Mouse (Mus musculus) kidney, adult 2 months (tissue): Measurements from ENCODE around the gene Txlnb. TPM values are rescaled to one million over a fixed set of nuclear protein-coding genes. Genes with fewer than 3 reads are reported as not detected.
A peak's percentile ranks its signal among the peaks of the same experiment; 100 is the strongest.

ENCODE experiments used
- DNase-seq: peaks from one replicate; pipeline ENCODE4 v3.0.0; 2021
- H3K27ac ChIP-seq: fragments of 200-500 bp; 2 replicates; pipeline ENCODE4 v1.5.1; 2012; ENCODE audit warnings: low read depth, low read length, control low read depth, inconsistent platforms; ENCODE audit not compliant: insufficient read depth
- H3K27me3 ChIP-seq: fragments of 200-500 bp; replicated peaks from 2 replicates; pipeline ENCODE4 v1.6.1; 2012; ENCODE audit warnings: mild to moderate bottlenecking, moderate library complexity, low read length, inconsistent platforms; ENCODE audit not compliant: control insufficient read depth, insufficient read depth
- H3K36me3 ChIP-seq: fragments of 200-500 bp; 2 replicates; pipeline ENCODE4 v1.6.1; 2012; ENCODE audit warnings: mild to moderate bottlenecking, moderate library complexity, low read length, inconsistent platforms; ENCODE audit not compliant: control insufficient read depth, insufficient read depth
- H3K4me1 ChIP-seq: fragments of 200-500 bp; 2 replicates; pipeline ENCODE4 v1.6.1; 2011; ENCODE audit warnings: low read length; ENCODE audit not compliant: control insufficient read depth, insufficient read depth
- H3K4me3 ChIP-seq: fragments of 200-500 bp; 2 replicates; pipeline ENCODE4 v1.5.1; 2011; ENCODE audit warnings: mild to moderate bottlenecking, low read depth, low read length, control low read depth; ENCODE audit not compliant: insufficient read depth
- CTCF ChIP-seq: fragments of 200-500 bp; conservative IDR thresholded peaks from 2 replicates; pipeline ENCODE4 v1.5.1; 2011; ENCODE audit warnings: low read depth, mild to moderate bottlenecking, control low read depth, low read length, moderate library complexity, mixed read lengths; ENCODE audit not compliant: insufficient read depth, insufficient read length
- POLR2A ChIP-seq: fragments of 200-500 bp; IDR thresholded peaks from one replicate; pipeline ENCODE4 v1.6.1; 2011; ENCODE audit warnings: low read depth, low read length, control low read depth
- WGBS: fragments of 180-500 bp; shearing (Covaris S2); methylation state at CpG from one replicate; pipeline ENCODE4 v1.1.7; 2018; 5-methylcytosine and 5-hydroxymethylcytosine counted together
- polyA plus RNA-seq: library from polyadenylated mRNA; depleted of rRNA; stranded (reverse); fragments of >200 nt; gene quantifications from 2 replicates; pipeline ENCODE4 v1.2.3, GENCODE M21; 2012; rRNA removed

Gene Txlnb
- polyA plus RNA-seq, 1 experiment: 1.7 TPM

DNA sequence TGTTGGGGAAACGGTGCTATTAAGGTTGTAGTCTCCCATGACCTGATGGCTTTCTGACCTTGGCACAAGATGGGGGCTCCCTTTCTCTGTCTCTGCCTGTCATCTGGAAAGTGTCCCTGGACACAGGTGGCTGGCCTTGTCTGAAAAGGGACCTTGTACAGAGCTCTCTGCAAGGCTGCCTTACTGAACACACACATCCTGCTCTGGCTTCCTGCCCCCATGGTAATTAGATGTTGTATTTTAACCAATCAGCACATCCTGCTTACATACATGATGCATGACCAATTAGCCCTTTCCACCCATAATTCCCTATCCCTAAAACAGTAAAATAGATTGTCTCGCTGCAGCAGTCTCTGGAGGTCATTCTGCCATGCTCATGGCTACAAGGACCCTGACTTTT lies 84.7 kb downstream of the Txlnb start:
- H3K4me1 ChIP-seq: no peaks in the 10 kb centered on the region
- TF ChIP-seq CTCF: no peak
- no peak for TF ChIP-seq POLR2A
- H3K27me3 ChIP-seq: no peaks in the 10 kb centered on the region
- no peak overlapping the region for H3K27ac ChIP-seq
- no peak overlapping the region for H3K4me3 ChIP-seq
- H3K36me3 ChIP-seq: no peaks in the 10 kb centered on the region
- peak; percentile 41 for DNase-seq
- WGBS: 54% methylated on average over 2 of the region's 2 CpGs

Other genes with a start within 250 kb of the Txlnb start
- 70.7 and 80.9 TPM in 2 replicates for gene Cited2, start 73.0 kb upstream of the Txlnb start, polyA plus RNA-seq
- 7.5 and 8.6 TPM in 2 replicates for gene Heca, start 151.8 kb downstream of the Txlnb start, polyA plus RNA-seq
- 12.3 and 15.3 TPM in 2 replicates for gene Abracl, start 227.1 kb downstream of the Txlnb start, polyA plus RNA-seq